Mouse (Mus musculus): ENCODE measurements around the gene Kdm2a. TPM values are rescaled to one million over a fixed set of nuclear protein-coding genes. Genes with fewer than 3 reads are reported as not detected.
A peak's percentile ranks its signal among the peaks of the same experiment; 100 is the strongest.

Gene Kdm2a
- polyA plus RNA-seq, 1 experiment: 74.3 TPM

DNA sequence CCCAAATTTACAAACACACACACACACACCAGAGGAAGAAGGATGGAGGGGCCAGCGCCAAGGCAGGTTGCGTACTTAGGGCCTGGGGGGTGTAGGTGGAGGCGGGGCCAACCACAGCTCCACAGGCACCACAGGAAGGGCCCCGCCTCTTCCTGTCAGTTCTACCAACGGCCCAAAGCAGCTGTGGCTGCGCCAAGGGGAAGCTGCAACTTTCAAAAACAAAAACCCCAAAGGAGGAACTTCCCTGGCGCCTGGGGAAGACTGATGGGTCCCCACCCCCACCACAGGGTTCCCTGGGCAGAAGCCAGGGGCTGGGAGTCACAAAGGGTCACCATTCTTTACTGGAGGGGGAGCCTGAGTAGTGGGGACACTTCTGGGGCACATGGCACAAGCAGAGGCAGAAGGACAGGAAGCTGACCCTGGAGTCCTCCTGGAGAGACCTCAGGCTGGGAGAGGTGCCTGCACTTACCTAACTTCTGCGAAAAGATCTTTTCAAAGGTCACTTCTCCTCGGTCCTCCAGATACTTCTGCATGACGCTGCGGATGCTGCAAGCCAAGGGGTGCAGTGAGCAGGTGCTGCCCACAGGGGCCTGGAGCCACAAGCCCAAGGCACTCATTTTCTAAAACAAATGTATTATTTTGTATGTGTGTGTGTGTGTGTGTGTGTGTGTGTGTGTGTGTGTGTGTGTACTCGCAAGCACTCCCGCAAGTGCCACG, 103.5 kb downstream of the Kdm2a start:
- WGBS: 44% methylated on average over 14 of the region's 14 CpGs
- Histone ChIP-seq H3K4me1 (ENCODE audit: control insufficient read depth, insufficient read depth, low read length) (peaks cover 5% of the 10 kb centered on the region; the same call in 1 of the 2 replicates), H3K27ac (ENCODE audit: insufficient read depth, low read depth, low read length) (peak overlapping the region; percentile 62), H3K36me3 (ENCODE audit: control insufficient read depth, insufficient read depth, low read length) (no peaks in the 10 kb centered on the region; the same call in 1 of the 2 replicates), H3K27me3 (replicated peaks; ENCODE audit: control insufficient read depth, insufficient read depth, low read length) (no peaks in the 10 kb centered on the region), H3K4me3 (ENCODE audit: insufficient read depth, low read depth, low read length) (no peak overlapping the region)
- peak; percentile 88 for DNase-seq
- no peak for TF ChIP-seq CTCF (conservative IDR thresholded peaks at IDR 0.05; ENCODE audit: insufficient read depth, insufficient read length, low read depth, low read length)
- TF ChIP-seq POLR2A (IDR thresholded peaks at IDR 0.05; ENCODE audit: low read depth, low read length): no peak

DNA sequence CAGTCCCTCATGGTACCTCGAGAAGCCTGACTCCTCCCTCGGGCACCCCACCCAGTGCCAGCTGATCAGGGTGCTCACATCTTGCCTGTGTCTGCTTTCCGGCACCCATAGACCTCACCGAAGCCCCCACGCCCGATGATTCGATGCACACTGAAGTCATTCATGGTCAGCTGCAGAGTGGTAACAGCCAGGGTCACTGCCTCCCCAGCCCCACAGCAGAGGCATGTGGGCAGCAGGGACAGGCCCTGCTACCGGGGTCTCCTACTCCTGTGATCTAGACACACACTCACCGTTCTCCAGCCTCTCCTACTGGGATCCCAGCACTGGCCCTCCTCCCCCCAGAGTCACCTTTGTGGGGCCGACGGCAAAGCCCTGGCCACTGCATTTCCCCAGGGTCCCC, 106.9 kb downstream of the Kdm2a start:
- 94% methylated on average over 11 of the region's 11 CpGs for WGBS
- no peaks in the 10 kb centered on the region; the same call in 1 of the 2 replicates for H3K36me3 ChIP-seq (ENCODE audit: control insufficient read depth, insufficient read depth, low read length)
- no peak for DNase-seq
- no peak overlapping the region for H3K4me3 ChIP-seq (ENCODE audit: insufficient read depth, low read depth, low read length)
- H3K4me1 ChIP-seq (ENCODE audit: control insufficient read depth, insufficient read depth, low read length): no peaks in the 10 kb centered on the region
- H3K27me3 ChIP-seq (replicated peaks; ENCODE audit: control insufficient read depth, insufficient read depth, low read length): no peaks in the 10 kb centered on the region
- H3K27ac ChIP-seq (ENCODE audit: insufficient read depth, low read depth, low read length): no peak overlapping the region
- TF ChIP-seq POLR2A (IDR thresholded peaks at IDR 0.05; ENCODE audit: low read depth, low read length): no peak
- TF ChIP-seq CTCF (conservative IDR thresholded peaks at IDR 0.05; ENCODE audit: insufficient read depth, insufficient read length, low read depth, low read length): no peak

DNA sequence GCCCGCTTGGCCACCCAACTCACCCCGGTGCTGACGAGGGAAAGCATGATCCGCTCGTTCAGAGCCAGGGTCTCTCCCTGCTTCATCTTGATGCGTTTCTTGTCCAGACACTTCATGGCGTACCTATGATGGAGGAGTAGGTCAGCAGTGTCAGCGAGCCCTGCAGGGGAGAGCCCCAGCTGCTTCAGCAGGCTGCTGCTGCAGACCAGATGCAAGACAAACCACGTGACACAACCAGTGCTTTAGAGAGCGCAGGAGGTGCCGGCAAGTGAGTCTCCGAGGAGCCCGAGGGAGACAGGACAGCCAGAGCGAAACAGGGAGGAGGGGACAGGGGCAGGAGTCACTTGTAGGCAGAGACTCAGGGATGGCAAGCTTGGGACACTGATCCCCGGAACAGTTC, 107.3 kb downstream of the Kdm2a start:
- no peak for TF ChIP-seq CTCF (conservative IDR thresholded peaks at IDR 0.05; ENCODE audit: insufficient read depth, insufficient read length, low read depth, low read length)
- TF ChIP-seq POLR2A (IDR thresholded peaks at IDR 0.05; ENCODE audit: low read depth, low read length): no peak
- no peak for DNase-seq
- H3K36me3 ChIP-seq (ENCODE audit: control insufficient read depth, insufficient read depth, low read length): no peaks in the 10 kb centered on the region; the same call in 1 of the 2 replicates
- H3K4me3 ChIP-seq (ENCODE audit: insufficient read depth, low read depth, low read length): no peak overlapping the region
- WGBS: 82% methylated on average over 15 of the region's 15 CpGs
- no peak overlapping the region for H3K27ac ChIP-seq (ENCODE audit: insufficient read depth, low read depth, low read length)
- H3K27me3 ChIP-seq (replicated peaks; ENCODE audit: control insufficient read depth, insufficient read depth, low read length): no peaks in the 10 kb centered on the region
- H3K4me1 ChIP-seq (ENCODE audit: control insufficient read depth, insufficient read depth, low read length): no peaks in the 10 kb centered on the region

DNA sequence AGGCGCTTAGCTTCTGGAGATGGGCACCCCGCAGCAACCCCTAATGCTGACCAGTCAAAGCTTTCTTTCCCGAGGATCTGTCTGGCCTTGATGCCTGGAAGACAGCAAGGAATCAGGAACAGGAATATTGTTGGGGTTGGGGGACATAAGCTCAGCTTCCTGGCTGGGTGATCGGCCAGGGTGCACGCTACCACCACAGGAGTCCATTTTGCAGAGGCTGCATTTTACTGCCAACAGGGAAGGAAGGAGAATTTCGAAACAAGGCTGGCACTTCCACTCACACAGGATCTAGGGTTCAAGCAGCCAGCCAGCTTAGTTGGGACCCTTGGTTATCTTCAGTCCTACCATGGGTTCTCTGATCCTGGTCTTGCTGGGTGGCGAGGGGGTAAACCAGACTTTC, 114.4 kb downstream of the Kdm2a start:
- 39% methylated on average over 7 of the region's 7 CpGs for WGBS
- Histone ChIP-seq H3K4me3 (ENCODE audit: insufficient read depth, low read depth, low read length) (no peak overlapping the region), H3K27me3 (replicated peaks; ENCODE audit: control insufficient read depth, insufficient read depth, low read length) (no peaks in the 10 kb centered on the region), H3K36me3 (ENCODE audit: control insufficient read depth, insufficient read depth, low read length) (no peaks in the 10 kb centered on the region), H3K27ac (ENCODE audit: insufficient read depth, low read depth, low read length) (no peak overlapping the region), H3K4me1 (ENCODE audit: control insufficient read depth, insufficient read depth, low read length) (no peaks in the 10 kb centered on the region)
- DNase-seq: no peak
- TF ChIP-seq POLR2A (IDR thresholded peaks at IDR 0.05; ENCODE audit: low read depth, low read length) (no peak), CTCF (conservative IDR thresholded peaks at IDR 0.05; ENCODE audit: insufficient read depth, insufficient read length, low read depth, low read length) (no peak)

DNA sequence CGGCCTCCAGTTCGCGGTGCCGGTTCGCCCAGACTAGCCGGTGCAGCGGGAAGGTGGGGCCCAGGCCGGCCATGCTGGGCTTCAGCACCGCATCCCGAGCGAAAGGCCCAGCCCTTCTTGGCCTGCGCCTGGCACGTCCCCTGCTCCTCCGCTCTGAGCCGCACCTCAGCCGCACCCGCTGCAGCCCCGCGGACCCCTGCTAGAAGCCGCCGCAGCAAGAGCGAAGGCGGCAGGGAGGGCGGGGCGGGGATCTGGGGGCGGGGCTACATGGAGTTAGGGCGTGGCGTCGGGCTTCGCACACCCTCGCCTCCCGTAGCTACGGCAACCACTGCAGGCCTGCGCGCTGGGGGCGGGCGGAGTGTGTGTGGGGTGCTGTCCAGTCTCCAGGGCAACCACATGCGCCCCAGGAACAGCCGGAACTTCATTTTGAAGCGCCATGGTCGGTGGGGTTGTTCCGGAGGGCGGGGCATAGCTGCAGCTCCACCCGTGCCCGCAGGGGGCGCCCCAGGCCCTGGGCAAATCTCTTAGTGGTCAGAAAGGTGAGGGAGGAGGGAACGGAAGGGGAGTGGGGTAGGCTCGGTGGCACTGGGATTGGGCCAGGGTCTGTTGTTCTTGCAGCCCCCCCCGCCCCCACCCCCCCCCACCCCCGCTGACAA, 115.1 kb downstream of the Kdm2a start, which contains the start of gene Ankrd13d:
Ankrd13d (minus strand) TSS at position 240 of the 656 bp plus-strand sequence.
- H3K36me3 ChIP-seq (ENCODE audit: control insufficient read depth, insufficient read depth, low read length): no peaks in the 10 kb centered on the region
- no peaks in the 10 kb centered on the region for H3K27me3 ChIP-seq (replicated peaks; ENCODE audit: control insufficient read depth, insufficient read depth, low read length)
- H3K4me1 ChIP-seq (ENCODE audit: control insufficient read depth, insufficient read depth, low read length): no peaks in the 10 kb centered on the region
- peak; percentile 85 for DNase-seq
- peak within 1 kb of the TSS; percentile 84 for H3K4me3 ChIP-seq (ENCODE audit: insufficient read depth, low read depth, low read length)
- H3K27ac ChIP-seq (ENCODE audit: insufficient read depth, low read depth, low read length): no peak within 1 kb of the TSS
- WGBS: under 1% methylated on average over 48 of the region's 50 CpGs
- TF ChIP-seq POLR2A (IDR thresholded peaks at IDR 0.05; ENCODE audit: low read depth, low read length): no peak
- peak; percentile 64 for TF ChIP-seq CTCF (conservative IDR thresholded peaks at IDR 0.05; ENCODE audit: insufficient read depth, insufficient read length, low read depth, low read length)

DNA sequence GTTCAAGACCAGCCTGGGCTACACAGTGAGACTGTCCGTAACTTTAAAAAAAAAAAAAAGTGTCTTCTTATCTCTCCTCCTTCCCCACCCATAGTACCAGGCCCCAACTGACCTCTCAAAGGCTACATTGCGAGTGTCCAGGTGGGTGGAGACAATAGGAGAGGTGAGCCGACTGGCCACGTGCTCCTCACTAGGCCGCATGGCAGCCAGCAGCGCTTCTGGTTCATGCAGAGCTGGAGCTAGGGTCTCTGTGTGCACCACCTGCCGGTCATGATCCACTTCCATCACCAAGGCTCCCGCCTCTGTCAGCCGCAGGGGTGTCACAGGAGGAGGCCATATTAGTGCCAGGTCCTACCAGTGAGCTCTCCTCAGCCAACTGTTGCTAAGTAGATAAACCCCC, 117.7 kb downstream of the Kdm2a start:
- TF ChIP-seq POLR2A (IDR thresholded peaks at IDR 0.05; ENCODE audit: low read depth, low read length): no peak
- no peak for TF ChIP-seq CTCF (conservative IDR thresholded peaks at IDR 0.05; ENCODE audit: insufficient read depth, insufficient read length, low read depth, low read length)
- no peaks in the 10 kb centered on the region for H3K36me3 ChIP-seq (ENCODE audit: control insufficient read depth, insufficient read depth, low read length)
- no peaks in the 10 kb centered on the region for H3K4me1 ChIP-seq (ENCODE audit: control insufficient read depth, insufficient read depth, low read length)
- no peak for DNase-seq
- WGBS: 98% methylated on average over 9 of the region's 9 CpGs
- H3K27me3 ChIP-seq (replicated peaks; ENCODE audit: control insufficient read depth, insufficient read depth, low read length): no peaks in the 10 kb centered on the region
- H3K27ac ChIP-seq (ENCODE audit: insufficient read depth, low read depth, low read length): no peak overlapping the region
- no peak overlapping the region for H3K4me3 ChIP-seq (ENCODE audit: insufficient read depth, low read depth, low read length)

DNA sequence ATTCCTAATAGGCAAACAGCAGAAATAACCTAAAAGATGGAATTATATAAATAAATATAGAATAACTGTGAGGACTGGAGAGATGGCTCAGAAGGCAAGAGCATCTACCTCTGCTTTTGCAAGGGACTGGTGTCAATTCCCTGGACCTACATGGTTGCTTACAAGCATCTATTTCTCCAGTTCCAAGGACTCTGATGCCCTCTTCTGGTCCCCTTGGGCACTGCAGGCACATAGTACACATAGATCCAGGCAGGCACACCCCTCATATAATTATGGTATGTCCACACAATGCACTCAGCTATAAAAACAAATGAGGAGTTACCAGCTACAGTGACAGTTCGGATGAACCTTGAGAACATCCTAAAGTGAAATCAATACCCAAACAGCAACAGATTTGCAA, 118.6 kb downstream of the Kdm2a start:
- no peak for DNase-seq
- 100% methylated on average over 1 of the region's 1 CpGs for WGBS
- Histone ChIP-seq H3K27me3 (replicated peaks; ENCODE audit: control insufficient read depth, insufficient read depth, low read length) (no peaks in the 10 kb centered on the region), H3K27ac (ENCODE audit: insufficient read depth, low read depth, low read length) (no peak overlapping the region), H3K36me3 (ENCODE audit: control insufficient read depth, insufficient read depth, low read length) (no peaks in the 10 kb centered on the region), H3K4me3 (ENCODE audit: insufficient read depth, low read depth, low read length) (no peak overlapping the region), H3K4me1 (ENCODE audit: control insufficient read depth, insufficient read depth, low read length) (no peaks in the 10 kb centered on the region)
- no peak for TF ChIP-seq POLR2A (IDR thresholded peaks at IDR 0.05; ENCODE audit: low read depth, low read length)
- peak; percentile 27; the same call in 1 of the 2 replicates for TF ChIP-seq CTCF (conservative IDR thresholded peaks at IDR 0.05; ENCODE audit: insufficient read depth, insufficient read length, low read depth, low read length)

All from kidney, adult 2 months (tissue).